Mouse (Mus musculus) G1E (cell line): ENCODE results near the gene Rnf24. TPM values are rescaled to one million over a fixed set of nuclear protein-coding genes. Genes with fewer than 3 reads are reported as not detected.

Source experiments
- ATAC-seq: 2 replicates; pipeline ENCODE4 v1.8.0; 2016; ENCODE audit warnings: mild to moderate bottlenecking; ENCODE audit not compliant: insufficient number of reproducible peaks, poor library complexity, low FRiP score, severe bottlenecking; ENCODE audit errors: extremely low read depth
- DNase-seq: peaks from one replicate; pipeline ENCODE4 v3.0.0; 2012; ENCODE audit warnings: low spot score
- H3K27me3 ChIP-seq: 2 replicates; pipeline ENCODE4 v1.6.1; 2012; ENCODE audit warnings: mild to moderate bottlenecking, low read length, inconsistent platforms; ENCODE audit not compliant: insufficient read depth
- H3K36me3 ChIP-seq: replicated peaks from 2 replicates; pipeline ENCODE3; 2012; ENCODE audit warnings: mild to moderate bottlenecking, inconsistent platforms
- H3K4me1 ChIP-seq: 2 replicates; pipeline ENCODE4 v1.6.1; 2012; ENCODE audit warnings: low read depth, low read length, inconsistent platforms, mixed read lengths; ENCODE audit not compliant: insufficient read depth
- H3K4me3 ChIP-seq: 2 replicates; pipeline ENCODE4 v1.5.1; 2012; ENCODE audit warnings: low read depth, mild to moderate bottlenecking, inconsistent platforms, low read length, moderate library complexity, mixed read lengths
- H3K9me3 ChIP-seq: replicated peaks from 2 replicates; pipeline ENCODE4 v1.6.1; 2012; ENCODE audit warnings: inconsistent platforms
- CTCF ChIP-seq: IDR thresholded peaks from 2 replicates; pipeline ENCODE4 v1.5.1; 2012; ENCODE audit warnings: low read depth, low read length, inconsistent platforms, mixed read lengths
- GATA1 ChIP-seq: IDR thresholded peaks from 2 replicates; pipeline ENCODE4 v1.6.1; 2012; ENCODE audit warnings: borderline replicate concordance, low read length, inconsistent platforms, mixed read lengths
- GATA2 ChIP-seq: IDR thresholded peaks from 2 replicates; pipeline ENCODE4 v1.6.1; 2012; ENCODE audit warnings: low read depth, low read length, inconsistent platforms, borderline replicate concordance
- POLR2AphosphoS5 ChIP-seq: IDR thresholded peaks from 2 replicates; pipeline ENCODE4 v1.6.1; 2012; ENCODE audit warnings: low read depth, low read length, inconsistent platforms; ENCODE audit not compliant: insufficient replicate concordance
- TAL1 ChIP-seq: conservative IDR thresholded peaks from 2 replicates; pipeline ENCODE4 v1.6.1; 2012; ENCODE audit warnings: low read depth, low read length, inconsistent platforms, mixed read lengths
- polyA plus RNA-seq: library from polyadenylated mRNA; stranded (reverse); fragments of >175 nt; gene quantifications from 2 replicates; pipeline ENCODE4 v1.2.3, GENCODE M21; 2012
- total RNA-seq, 2 experiments: library from RNA; stranded (forward) in 1 of 2; stranded (reverse) in 1 of 2; fragments of 200-1000 nt in 1 of 2; fragments of >200 nt in 1 of 2; fragmentation: Nextera tagmentation in 1 of 2; gene quantifications; 2 replicates each; pipeline ENCODE4 v1.2.3; 2014 to 2017

The Rnf24 gene
- total and polyA plus RNA-seq, 3 experiments, result 0.44 to 1.8 (median 1.2) TPM

GRCm38 (mm10) chr2:131351471-131351870, 1.2 kb downstream of the Rnf24 start:
- no peaks in the 10 kb centered on the region for H3K9me3 ChIP-seq
- TF ChIP-seq TAL1 (no peak), POLR2AphosphoS5 (no peak), CTCF (no peak), GATA1 (no peak), GATA2 (no peak)
- no peak for ATAC-seq
- peaks cover 16% of the 10 kb centered on the region for H3K4me1 ChIP-seq
- no peak overlapping the region for H3K4me3 ChIP-seq
- no peaks in the 10 kb centered on the region for H3K36me3 ChIP-seq
- no peak for DNase-seq
- peaks cover 27% of the 10 kb centered on the region for H3K27me3 ChIP-seq

GRCm38 (mm10) chr2:131350301-131350700, 2.4 kb downstream of the Rnf24 start:
- peaks cover 16% of the 10 kb centered on the region for H3K4me1 ChIP-seq
- ATAC-seq, result no peak

GRCm38 (mm10) chr2:131345556-131345955, 7.1 kb downstream of the Rnf24 start:
- Histone ChIP-seq H3K4me3 (no peak overlapping the region), H3K36me3 (no peaks in the 10 kb centered on the region), H3K4me1 (no peaks in the 10 kb centered on the region), H3K27me3 (peaks cover 28% of the 10 kb centered on the region), H3K9me3 (no peaks in the 10 kb centered on the region)
- DNase-seq (no peak), ATAC-seq (no peak)
- no peak for TF ChIP-seq POLR2AphosphoS5
- TF ChIP-seq TAL1, result no peak
- TF ChIP-seq GATA1, result no peak
- no peak for TF ChIP-seq CTCF
- TF ChIP-seq GATA2, result no peak

More at GRCm38 (mm10) chr2:131350301-131350700, 2.4 kb downstream of the Rnf24 start:
- TF ChIP-seq GATA2 (no peak), TAL1 (no peak), POLR2AphosphoS5 (no peak), CTCF (no peak), GATA1 (no peak)
- Histone ChIP-seq H3K36me3 (no peaks in the 10 kb centered on the region), H3K9me3 (no peaks in the 10 kb centered on the region), H3K27me3 (peaks cover 25% of the 10 kb centered on the region), H3K4me3 (no peak overlapping the region)
- no peak for DNase-seq

- ATAC-seq, result no peak
- Histone ChIP-seq H3K4me1 (no peaks in the 10 kb centered on the region), H3K36me3 (no peaks in the 10 kb centered on the region), H3K4me3 (no peak overlapping the region), H3K27me3 (peaks cover 36% of the 10 kb centered on the region), H3K9me3 (no peaks in the 10 kb centered on the region)
- TF ChIP-seq TAL1, result no peak
- TF ChIP-seq POLR2AphosphoS5, result no peak
- TF ChIP-seq GATA2, result no peak
- TF ChIP-seq GATA1, result no peak
- no peak for TF ChIP-seq CTCF
- DNase-seq, result no peak
Observed at GRCm38 (mm10) chr2:131344449-131344848, 8.2 kb downstream of the Rnf24 start.

GRCm38 (mm10) chr2:131337602-131338001, 15.1 kb downstream of the Rnf24 start:
- no peaks in the 10 kb centered on the region for H3K4me1 ChIP-seq
- DNase-seq, result no peak
- no peaks in the 10 kb centered on the region for H3K9me3 ChIP-seq
- TF ChIP-seq GATA1 (no peak), POLR2AphosphoS5 (no peak), GATA2 (no peak), CTCF (no peak), TAL1 (no peak)
- no peaks in the 10 kb centered on the region for H3K36me3 ChIP-seq
- ATAC-seq, result no peak
- no peak overlapping the region for H3K4me3 ChIP-seq
- peaks cover 20% of the 10 kb centered on the region for H3K27me3 ChIP-seq

- ATAC-seq, result no peak
- H3K4me3 ChIP-seq, result no peak overlapping the region
- no peak for TF ChIP-seq CTCF
- no peak for TF ChIP-seq TAL1
- TF ChIP-seq GATA2, result no peak
- H3K4me1 ChIP-seq, result no peaks in the 10 kb centered on the region
- H3K27me3 ChIP-seq, result peaks cover 11% of the 10 kb centered on the region
- no peak for DNase-seq
- H3K9me3 ChIP-seq, result no peaks in the 10 kb centered on the region
- no peaks in the 10 kb centered on the region for H3K36me3 ChIP-seq
Observed at GRCm38 (mm10) chr2:131330548-131330947, 22.1 kb downstream of the Rnf24 start.
